Mouse (Mus musculus) E14TG2a.4 (cell line): Measurements from ENCODE around the gene Agbl1.

Source experiments
- CTCF ChIP-seq: conservative IDR thresholded peaks from 2 replicates; pipeline ENCODE4 v1.5.1; 2014; ENCODE audit warnings: low read length
- POU5F1 ChIP-seq: IDR thresholded peaks from 2 replicates; pipeline ENCODE4 v1.6.1; 2014; ENCODE audit warnings: low read length, borderline replicate concordance

DNA sequence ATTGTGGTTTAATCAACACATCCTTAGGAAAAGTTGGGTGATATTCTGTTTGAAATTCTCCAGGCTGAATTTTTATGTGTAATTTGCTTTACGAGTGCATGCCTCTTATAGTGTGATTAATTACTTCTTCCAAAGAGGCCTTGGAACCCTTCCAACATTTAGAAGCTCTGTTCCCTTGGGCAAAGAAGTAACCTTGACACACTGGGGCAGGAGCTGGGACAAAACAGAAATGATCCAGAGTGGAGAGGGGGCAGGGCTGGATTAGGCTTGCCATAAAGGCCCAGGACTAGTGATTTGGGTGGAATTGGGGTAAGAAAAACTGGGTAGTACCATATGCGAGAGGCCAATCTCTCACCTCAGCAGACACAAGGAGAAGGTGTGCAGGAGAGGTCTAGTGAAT is 316.8 kb downstream of the Agbl1 start:
- TF ChIP-seq CTCF (no peak), POU5F1 (no peak)
